Mouse (Mus musculus) forelimb bud, embryonic 11.5 days (tissue): ENCODE measurements around the gene Nufip2.
"Not testable (repeated sequence)": the region's sequence is repeated elsewhere in the genome, so short reads cannot be mapped to it uniquely, and the experiment has no call there.

ENCODE experiments used
- DNase-seq: peaks from one replicate; pipeline ENCODE4 v3.0.0-alpha.2; 2012; ENCODE audit warnings: low read depth, low spot score

Nufip2 gene

DNA sequence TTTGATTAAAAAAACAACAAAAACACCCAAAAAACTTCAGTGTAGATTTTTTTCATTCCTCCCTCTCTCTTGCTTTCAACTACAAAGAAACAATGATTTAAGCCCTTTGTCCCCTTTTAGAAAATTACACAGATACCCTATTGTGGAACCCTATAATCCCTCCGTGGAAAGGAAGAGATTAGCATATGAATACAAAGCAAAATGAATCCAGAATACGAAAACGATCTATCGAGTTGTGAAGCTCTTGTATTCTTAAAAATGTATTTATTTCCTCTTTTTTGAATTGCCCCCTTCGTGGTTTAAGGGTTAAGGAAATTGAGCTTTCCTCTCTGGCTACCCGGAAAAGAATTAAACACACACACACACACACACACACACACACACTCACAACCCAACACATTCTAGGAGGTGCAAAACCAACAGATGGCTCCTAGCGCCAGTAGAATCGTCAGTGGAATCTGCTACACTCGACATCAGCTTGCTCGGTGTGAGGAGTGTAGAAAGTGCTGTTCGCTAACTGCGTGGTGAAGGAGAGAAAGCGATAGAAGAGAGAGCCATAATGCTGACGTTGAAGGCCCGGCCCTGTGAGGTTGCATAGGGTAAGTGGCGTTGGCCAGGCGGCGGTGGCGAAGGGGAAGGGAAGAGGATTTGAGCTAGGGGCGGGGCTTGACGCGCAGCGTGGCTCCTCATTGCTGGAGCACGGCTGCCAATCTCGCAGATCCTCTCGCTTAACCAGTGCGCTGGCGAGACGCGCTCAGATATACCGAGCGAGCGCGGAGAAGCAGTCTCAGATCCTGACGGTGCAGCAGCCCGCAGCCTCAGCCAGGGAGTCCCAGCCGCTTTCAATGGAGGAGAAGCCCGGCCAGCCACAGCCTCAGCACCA, at the start of gene Nufip2:
TSS of gene Nufip2 (plus strand) at position 773 of the 883 bp plus-strand sequence.
- peak; percentile 98 for DNase-seq

DNA sequence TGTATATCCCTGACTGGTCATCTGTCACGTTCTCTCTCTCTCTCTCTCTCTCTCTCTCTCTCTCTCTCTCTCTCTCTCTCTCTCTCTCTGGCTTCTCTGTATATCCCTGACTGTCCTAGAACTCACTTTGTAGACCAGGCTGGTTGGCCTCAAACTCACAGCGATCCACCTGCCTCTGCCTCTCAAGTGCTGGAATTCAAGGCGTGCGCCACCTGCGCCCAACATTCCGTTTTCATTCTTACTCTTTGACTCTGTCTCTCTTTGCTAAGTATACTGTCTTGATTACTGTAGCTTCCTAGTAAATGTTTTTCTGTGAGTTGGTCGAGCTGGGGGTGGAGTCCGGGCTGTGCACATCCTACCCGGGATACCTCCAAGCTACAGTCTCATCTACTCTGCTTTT, 44.6 kb upstream of the Nufip2 start:
- no peak for DNase-seq

DNA sequence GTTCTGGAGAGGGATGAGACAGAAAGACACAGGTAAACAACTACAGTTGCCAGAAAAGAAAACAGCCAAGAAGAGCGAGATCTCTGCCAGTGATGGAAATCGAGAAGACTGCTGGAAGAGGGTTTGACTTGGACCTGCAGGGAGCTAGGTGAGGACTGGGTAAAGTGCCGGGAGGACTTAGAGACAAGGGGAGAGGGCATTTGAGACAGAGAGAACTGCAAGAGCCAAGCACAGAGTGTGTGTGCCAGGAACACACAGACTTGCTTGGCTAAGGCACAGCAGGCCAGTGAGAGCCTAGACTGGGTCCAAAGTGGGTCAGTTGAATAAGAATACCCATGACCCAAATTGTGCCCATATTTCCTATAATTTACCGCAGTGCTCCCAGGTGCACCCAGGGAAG, 40.5 kb upstream of the Nufip2 start:
- no peak for DNase-seq

GRCm38 (mm10) chr11:77648878-77649277, 37.1 kb upstream of the Nufip2 start:
- DNase-seq = no peak

- DNase-seq = no peak
These were observed 33.5 kb upstream of the Nufip2 start for GRCm38 (mm10) chr11:77652484-77652883.

DNA sequence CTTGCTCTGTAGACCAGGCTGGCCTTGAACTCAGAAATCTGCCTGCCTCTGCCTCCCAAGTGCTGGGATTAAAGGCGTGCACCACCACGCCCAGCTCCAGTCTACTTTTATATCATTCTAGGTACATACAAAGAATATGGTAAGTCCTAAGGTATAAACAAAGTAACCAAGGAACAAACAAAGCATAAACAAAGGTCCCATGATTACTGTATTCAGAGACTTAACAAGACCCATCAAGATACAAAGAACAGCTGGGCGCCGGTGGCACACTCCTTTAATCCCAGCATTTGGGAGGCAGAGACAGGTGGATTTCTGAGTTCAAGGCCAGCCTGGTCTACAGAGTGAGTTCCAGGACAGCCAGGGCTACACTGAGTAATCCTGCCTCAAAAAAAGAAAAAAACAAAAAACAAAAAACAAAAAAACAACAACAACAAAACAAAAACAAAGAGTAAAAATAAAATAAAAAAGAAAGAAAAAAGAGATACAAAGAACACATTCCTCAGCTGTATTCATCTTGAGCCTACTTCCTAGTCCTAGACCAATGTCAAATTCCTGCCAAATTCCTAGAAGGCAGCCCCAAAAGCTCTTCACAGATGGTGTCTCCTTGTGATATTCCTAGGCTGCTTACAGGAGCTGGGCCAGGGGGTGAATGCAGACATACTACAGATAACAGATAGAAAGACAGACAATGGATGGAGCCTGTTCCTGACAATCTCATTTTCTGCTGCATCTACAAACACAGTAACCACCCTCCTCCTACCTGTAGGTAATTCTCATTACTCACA, 32.4 kb upstream of the Nufip2 start:
- DNase-seq = not testable (repeated sequence)

DNA sequence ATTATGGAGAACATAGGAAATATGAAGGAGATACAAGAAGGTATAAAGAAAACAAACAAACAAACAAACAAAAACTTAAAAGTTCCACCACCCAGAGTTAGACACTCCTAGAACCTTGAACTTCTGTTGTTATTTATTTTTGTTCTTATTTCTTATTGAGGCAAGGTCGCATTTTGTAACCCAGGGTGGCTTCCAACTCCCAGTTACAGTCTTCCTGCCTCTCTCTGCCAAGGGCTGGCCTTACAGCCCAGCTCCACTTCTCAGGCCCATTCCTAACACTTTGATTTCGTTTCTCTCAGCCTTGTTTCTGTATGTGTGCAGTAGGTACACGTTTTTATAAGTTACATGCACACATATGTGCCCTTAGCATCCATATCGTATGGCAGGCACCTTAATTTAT, 26.0 kb upstream of the Nufip2 start:
- DNase-seq = no peak

GRCm38 (mm10) chr11:77663639-77664038, 22.3 kb upstream of the Nufip2 start:
- no peak for DNase-seq

DNA sequence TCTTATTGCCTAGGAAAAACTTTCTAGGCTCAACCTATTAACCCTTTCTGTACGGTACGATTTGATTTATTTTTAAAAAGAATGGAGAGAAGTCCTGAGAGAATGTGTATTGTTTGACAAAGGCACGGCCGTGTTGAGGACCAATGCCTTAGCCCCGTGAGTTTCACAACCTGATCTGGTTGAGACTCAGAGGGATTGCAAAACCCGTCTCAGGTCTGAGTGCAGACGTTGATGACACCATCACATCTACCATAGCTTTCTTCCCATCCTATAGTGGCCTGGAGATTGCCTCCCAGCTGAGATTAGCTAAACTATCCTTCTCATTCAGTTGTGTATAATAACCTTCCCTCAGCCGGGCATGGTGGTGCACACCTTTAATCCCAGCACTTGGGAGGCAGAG, 21.9 kb upstream of the Nufip2 start:
- DNase-seq = no peak

DNA sequence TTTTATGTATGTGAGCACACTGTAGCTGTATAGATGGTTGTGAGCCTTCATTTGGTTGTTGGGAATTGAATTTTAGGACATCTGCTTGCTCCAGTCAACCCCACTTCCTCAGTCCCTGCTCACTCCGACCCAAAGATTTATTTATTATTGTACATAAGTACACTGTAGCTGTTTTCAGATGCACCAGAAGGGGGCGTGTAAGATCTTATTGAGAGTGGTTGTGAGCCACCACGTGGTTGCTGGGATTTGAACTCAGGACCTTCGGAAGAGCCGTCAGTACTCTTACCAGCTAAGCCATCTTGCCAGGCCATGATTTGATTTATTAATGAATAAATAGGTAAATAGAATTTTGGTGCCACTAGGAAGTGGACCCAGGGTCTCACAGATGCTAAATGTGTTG, 20.6 kb upstream of the Nufip2 start:
- DNase-seq = not testable (repeated sequence)

DNA sequence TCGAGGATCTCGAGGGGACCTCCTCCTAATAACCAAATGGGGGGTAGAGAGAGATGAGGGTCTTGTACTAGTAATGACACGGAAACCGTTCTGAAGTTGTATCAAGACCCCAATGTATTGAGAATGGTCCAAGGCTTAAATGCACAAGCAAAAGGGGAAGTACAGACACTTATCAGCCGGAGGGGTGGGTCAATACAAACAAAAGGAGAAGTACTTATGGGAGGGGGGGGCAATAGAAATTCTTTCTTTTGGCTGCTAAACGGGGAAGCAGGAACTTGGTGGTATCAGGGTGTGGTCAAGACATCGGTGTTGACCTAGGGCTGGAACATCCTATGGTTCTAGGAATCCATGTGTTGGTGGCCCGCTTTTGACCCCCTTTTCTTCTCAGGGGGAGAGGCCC, 19.2 kb upstream of the Nufip2 start:
- DNase-seq = not testable (repeated sequence)

DNA sequence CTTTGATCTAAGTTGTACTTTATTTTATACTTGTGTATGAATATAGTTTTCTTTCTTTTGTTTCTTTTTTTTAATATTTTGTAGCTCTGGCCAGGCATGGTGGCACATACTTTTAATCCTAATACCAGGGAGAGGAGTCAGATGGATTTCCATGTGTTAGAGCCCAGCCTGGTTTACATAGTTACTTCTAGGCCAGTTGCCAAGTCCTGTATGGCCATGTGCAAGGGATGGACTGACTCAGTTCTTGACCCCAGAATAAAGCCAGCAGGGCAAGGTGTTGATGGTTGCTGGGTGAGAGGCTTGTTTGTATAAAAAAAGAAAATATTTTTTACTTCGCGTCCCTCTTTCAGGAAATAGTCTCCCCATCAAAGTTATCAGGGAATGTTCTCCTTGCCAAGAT, 13.2 kb upstream of the Nufip2 start:
- no peak for DNase-seq

DNA sequence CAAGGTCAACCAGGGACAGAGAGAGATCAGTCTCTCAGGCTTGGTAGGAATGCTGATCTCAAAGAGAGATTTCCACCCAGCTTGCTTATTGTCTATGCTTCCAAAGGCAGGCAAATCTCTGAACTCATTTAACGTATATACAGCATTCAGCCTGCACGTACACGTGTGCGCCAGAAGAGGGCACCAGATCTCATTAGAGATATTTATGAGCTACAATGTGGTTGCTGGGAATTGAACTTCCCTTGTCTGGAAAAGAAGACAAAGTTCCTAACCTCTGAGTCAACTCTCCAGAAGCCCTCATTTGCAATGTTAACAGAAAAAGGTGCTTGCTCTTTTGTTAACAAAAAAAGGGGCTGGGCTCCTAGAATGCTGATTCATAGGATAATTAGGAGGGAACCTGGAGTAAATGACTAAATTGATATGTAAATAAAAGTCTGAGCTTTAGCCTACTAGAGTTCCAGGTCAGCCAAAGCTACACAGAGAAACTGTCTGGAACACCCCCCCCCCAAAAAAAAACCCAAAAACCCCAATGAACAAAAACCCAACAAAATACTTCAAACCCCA, 12.4 kb upstream of the Nufip2 start:
- DNase-seq = peak; percentile 6

DNA sequence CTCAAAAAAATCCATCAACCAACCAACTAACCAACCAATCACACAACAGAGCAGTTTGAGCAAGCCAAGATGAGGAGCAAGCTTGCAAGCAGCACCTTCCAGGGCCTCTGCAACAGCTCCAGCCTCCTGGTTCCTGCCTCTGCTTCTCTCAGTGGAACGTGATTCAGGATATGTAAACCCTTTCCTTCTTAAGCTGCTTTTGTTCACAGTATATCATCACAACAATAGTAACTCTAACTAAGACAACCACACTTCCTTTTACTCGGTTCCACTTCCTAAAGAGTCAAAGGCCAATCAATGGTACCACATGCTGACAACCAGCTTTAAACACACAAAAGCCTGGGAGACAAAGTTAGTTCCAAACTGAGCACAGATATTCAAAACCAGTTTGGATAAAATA, 5.9 kb upstream of the Nufip2 start:
- DNase-seq = no peak

GRCm38 (mm10) chr11:77684896-77685295, 1.1 kb upstream of the Nufip2 start:
- no peak for DNase-seq

- peak; percentile 31 for DNase-seq
These were observed 438 bp downstream of the Nufip2 start for GRCm38 (mm10) chr11:77686346-77686840.

- peak; percentile 62 for DNase-seq
These were observed 1.0 kb downstream of the Nufip2 start for GRCm38 (mm10) chr11:77686841-77687540.

- peak; percentile 32 for DNase-seq
These were observed 1.7 kb downstream of the Nufip2 start for GRCm38 (mm10) chr11:77687541-77688131.

- DNase-seq = no peak
These were observed 7.1 kb downstream of the Nufip2 start for GRCm38 (mm10) chr11:77693026-77693425.

DNA sequence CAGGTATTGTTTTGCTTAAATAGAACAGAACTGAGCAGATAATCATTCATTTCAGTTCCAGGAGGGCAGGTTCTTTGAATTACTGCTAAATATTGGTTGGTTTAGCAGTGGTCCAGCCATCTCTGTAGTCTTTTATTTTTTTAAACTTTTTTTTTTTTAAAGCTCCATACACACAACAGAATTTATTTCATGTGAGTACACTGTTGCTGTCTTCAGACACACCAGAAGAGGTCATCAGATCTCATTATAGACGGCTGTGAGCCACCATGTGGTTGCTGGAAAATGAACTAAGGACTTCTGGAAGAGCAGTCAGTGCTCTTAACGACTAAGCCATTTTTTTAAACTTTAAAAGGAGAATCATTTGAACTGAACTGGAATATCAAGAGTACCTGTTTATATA, 11.3 kb downstream of the Nufip2 start:
- DNase-seq = no peak

GRCm38 (mm10) chr11:77705920-77706319, 20.0 kb downstream of the Nufip2 start:
- no peak for DNase-seq
